Mouse (Mus musculus): ENCODE results near the gene Selenoh.

DNA sequence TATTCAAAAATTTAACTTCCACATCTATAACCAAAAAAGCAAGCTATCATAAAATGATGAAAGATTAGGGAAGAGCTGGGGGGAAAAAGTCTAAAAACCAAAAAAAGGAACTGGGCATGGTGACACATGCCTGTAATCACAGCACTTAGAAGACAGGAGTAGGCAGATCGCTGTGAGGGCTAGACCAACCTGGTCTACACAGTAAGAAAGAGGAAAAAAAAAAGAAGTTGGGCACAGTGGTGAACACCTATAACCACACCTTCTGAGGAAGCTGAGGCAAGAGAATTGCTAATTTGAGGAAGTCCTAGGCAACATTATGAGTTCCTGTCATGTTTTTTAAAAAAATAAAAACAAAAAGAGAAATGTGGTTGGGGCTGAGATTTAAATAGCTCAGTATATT lies 14.7 kb downstream of the Selenoh start:
- no peak for TF ChIP-seq CTCF (IDR thresholded peaks at IDR 0.05; ENCODE audit: low read depth)
- no peak for TF ChIP-seq EP300 (IDR thresholded peaks at IDR 0.05; ENCODE audit: low read depth)

Measured in liver, postnatal 0 days (tissue).